Mouse (Mus musculus): Measurements from ENCODE around the gene Mnd1.

Gene Mnd1

DNA sequence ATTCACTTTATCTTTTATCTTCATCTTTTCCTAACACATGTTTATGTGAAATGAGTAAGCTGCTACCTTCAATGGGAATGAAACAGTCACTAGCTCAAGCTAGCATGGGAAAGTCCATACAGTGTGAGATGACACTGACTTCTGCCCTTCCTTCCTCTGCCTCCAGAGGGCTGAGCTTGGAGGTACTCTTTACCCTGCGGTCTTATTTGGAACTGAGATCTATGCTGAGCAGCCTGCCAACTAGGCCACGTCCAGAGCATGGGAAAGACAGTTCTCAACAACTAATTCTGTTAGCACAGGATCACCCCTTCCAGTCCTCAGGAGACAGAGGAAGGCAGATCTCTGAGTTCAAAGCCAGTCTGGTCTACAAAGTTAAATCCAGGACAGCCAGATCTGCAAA lies 64.6 kb downstream of the Mnd1 start:
- no peak for DNase-seq (ENCODE audit: low spot score)

DNA sequence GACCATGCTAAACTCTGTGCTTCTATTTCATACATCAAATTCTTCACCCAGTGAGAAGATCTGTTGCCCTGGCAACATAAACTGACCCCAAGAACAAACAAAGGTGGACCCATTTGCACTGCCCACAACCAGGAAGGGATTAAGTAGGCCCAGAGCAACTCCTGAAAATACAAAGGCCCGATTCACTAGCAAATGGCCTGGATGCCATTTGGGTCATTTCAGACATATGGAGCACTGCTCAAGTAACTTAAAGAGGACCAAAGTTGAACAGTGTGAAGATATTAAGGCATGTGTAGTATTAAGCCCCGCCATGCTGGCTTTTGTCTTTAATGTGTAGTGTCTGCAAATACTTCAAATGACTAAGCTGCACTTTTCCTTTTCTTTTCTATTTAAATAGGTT lies 68.7 kb downstream of the Mnd1 start:
- no peak for DNase-seq (ENCODE audit: low spot score)

DNA sequence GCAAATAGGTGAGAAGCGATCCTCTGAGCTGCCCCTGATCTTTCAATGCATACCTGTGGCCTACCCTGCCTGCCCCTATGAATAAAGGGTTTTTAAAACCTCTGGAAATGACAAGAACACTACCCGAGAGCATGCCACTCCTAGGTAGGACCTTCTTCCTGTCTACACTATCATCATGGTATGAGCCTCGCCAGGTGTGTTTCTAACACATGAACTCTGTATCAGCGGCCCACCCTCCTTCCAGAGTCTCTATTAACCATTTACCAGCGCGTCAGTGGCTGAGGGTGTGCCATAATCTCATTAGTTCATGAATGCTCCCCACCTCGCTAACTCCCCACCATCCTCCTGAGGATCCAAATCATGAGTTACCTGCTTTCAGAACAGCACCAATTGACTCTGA lies 69.2 kb downstream of the Mnd1 start:
- DNase-seq (ENCODE audit: low spot score): no peak

DNA sequence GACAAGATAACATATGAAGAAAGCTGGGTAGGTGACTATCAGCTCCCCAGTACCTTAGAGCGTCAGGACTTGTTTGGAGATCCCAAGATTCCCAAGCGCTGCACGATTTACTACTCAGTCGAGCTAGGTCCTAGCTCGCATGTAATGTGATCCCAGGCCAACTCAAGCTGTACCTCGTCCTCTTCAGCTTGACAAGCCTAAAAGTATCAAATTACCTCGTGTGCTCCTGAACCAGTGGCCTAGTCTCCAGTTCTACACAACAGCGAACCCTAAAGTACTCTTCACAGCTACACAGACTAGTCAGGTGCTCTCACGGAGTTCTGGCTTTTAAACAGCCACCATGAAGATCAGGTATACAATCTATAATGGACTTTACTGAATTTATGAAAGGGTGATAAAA lies 70.2 kb downstream of the Mnd1 start:
- DNase-seq (ENCODE audit: low spot score): no peak

DNA sequence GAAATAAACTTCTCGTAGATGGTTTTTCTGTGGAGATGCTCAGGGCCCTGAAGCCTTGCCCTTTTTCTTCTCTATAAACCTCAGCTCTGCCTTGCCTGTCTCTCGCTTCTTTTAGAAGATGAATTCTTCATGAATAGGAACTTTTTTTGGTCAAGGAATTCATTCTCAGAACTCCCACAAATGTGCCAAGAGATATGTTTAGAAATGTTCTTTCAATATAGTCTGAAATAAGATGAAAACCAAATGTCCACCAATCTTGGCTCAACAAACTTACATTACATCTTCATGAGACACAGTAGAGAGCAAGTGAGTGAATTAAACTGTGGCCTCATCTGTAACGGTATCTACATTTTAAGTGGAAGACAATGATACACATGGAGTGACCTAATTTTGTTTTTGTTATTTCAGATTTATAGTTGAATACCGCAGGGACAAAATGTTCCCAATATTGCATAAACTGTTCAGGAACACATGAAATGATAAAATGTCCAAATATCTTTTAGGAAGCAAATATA lies 74.3 kb downstream of the Mnd1 start:
- DNase-seq (ENCODE audit: low spot score): no peak

DNA sequence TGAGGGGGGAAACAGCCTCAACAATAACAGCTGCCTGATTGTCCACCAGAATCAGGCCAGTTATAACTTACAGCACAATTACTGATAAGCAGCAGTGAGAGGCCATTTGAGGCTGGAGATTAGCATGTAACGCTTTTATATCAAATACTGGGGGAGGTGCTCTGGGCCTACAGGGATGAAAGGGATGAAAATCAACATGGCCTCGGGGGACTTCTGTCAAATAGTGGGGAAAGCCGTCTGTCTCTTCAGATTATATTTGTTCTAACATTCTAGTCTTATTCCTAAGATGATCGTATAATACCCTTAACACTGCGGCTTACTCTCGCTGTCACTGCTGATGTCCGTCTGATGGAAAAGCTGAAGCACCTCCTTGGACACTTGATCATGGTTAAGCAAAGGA lies 75.5 kb downstream of the Mnd1 start:
- no peak for DNase-seq (ENCODE audit: low spot score)

DNA sequence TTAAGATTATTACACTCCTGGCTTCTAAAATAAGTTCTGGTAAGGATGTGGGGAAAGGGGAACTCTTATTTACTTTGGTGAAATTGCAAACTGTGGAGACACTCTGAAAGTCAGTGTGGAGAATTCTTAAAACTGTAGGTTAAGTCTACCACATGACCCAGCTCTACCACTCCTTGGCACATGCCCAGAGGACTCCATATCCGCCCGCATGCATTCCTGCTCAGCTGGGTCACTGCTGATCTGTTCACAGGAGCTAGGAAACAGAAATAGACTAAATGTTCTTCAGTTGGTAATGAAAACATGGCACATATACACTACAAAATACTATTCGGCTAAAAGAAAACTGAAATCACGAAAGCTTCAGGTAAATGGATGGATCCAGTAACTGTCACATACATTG lies 78.1 kb downstream of the Mnd1 start:
- DNase-seq (ENCODE audit: low spot score): no peak

DNA sequence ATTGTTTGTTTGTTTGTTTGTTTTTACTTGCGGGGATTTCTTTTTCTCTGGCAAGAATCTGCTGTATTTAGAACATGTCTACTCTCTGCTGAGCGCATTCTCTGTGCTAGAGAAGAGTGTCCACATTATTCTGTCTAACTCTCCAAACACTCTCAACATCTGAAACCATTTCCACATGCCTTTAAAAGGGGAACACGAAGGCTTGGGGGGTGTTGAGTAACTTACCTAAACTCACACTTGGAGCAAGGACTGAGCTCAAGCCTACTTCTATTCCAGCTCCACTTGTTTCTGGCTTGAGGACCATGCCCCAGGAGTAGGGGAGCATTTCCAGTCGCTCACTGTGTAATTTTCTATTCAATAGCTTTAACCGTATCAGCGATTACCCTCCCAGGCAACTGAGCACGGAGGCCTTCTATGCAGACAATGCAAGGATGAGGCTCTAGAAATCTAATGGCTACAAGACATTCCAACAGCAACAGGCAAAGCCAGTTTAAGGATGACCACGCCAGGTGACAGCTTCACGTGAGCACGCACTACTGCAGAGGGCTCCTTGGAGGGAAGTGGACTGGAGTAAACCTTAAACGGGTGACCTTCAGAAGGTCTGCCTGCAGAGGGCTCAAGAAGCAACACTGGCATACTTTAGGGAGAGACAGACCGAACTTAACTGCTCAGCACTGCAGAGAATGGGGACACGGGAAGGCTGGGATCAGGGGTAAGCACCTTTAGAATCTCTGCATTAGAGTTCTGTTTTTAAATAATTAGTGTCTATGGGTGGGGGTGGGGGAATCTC lies 78.8 kb downstream of the Mnd1 start:
- DNase-seq (ENCODE audit: low spot score): no peak

DNA sequence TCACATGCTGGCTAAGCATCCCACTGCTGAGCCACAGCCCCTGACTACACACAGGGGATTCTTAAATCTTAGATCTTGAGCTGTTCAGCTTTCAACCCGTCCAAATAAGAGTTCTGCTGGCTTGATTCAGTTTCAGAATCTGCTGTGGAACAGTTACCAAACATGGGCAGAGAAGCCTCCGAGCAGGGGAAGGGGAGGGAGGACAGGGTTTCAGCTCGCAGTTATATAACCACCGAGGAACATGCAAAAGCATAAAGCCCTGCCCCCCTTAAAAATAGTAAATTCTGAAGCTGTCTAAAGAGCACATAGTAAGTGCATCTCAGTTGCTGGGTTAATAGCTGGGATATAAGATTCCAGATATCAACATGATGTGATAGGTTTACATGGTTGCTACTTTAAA lies 80.1 kb downstream of the Mnd1 start:
- DNase-seq (ENCODE audit: low spot score): no peak

DNA sequence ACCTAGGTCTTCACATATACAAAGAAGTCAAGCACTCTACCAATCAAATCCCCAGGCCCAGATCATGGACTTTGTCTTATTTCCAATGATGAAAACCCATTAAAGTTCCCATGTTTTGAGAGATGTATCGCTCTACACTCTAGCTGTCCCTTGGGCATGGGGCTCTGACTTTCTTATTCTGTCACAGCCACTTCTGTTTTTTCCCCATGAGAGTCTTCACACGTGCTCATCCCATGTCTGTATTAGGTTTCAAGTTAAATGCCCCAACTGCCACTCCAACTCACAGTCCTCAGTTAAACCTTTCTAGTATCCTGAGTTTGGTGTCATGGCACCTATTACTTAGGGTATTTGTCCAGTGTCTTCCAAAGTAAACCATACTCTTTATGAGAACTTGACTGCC lies 80.8 kb downstream of the Mnd1 start:
- no peak for DNase-seq (ENCODE audit: low spot score)

DNA sequence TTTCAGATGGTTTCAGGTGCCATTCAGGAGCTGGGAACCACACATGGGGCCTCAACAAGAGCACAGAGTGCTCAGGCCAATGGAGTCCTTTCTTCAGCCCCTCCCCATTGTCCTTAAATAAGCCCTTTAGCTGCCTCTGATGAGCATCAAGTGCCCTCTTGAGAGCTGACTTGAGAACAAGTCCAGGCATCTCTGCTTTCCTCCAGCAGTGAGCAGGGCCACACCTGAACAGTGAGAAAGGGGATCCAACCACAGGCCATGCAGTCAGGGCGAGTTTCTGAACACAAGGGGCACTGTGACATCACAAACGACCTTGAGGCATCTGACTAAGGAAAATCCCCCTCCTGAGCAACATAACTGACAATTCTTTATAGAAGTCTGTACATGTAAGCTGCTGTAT lies 83.9 kb downstream of the Mnd1 start:
- DNase-seq (ENCODE audit: low spot score): no peak

DNA sequence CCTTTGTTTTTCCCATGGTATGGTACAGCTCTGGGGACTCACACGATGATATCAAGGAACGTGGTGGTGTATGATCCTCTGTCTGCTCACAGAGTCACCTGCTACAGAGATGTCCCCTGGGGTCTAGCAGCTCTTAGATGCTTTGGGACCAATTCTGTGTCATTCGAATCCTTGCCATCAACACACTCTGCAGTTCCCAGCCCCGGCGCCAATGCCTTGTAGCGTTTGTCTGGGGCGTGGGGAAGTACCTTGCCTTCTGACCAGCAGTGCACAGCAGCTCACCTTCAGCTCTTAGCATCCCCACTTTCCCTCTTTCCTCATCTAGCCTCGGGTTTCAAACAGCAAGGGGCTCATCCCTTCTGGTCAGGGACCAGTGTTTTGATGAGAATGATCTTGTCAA lies 84.8 kb downstream of the Mnd1 start:
- no peak for DNase-seq (ENCODE audit: low spot score)

DNA sequence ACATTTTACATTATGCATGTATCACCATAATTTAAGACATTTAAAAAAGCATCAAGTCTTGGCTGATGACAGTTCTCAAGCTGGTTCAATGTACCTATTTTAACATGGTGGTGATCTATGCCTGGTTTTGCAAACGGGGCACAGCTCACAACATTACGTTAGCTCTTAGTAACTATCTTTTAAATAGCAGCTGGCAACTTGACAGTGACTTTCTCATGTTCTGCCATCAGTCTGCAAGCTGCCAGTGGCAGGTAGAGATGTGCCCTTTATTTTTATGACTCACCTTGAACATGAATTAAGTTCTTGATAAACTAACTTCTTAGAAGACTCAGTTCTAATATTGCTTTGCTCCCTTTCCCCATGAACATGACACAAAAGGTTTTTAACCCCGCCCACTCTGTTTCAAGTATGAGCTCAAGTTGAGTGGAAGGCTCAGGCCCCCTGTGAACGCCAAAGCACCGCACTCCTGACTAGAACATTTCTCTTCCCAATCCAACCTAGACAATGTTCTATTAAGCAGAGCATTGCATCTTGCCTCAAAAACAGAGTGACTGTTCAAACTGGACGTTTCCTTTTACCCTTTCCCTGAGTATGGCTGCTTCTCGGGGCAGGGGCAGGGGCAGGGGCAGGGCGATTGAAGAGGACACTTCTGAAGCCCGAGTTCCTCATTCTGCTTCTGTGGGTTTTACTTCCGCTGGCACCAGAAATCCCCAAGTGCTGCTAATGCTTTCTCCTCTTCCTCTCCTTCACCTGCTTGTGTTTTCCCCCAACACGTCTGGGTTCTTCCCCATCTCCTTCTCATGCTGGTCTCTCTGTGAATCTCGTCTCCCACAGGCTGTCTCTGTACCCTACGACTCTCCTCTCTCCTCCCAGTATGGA lies 86.5 kb downstream of the Mnd1 start:
- no peak for DNase-seq (ENCODE audit: low spot score)

DNA sequence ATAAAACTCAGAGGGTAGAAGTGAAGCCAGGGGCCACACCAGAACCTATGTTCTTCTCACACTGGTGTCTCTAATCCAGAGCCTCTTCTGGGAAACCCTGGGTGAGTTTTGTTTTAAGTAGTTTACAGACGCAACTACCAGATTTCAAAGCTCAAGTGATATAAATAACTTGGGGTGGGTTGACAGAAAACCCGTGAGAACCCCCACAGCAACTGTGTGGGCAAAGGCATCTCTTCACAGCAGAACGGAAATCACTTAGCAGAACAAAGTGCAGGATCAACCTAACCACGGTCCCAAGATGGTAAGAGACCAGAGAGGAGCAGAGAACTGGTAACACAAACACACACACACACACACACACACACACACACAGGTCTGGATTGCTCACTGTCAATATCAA lies 89.8 kb downstream of the Mnd1 start:
- no peak for DNase-seq (ENCODE audit: low spot score)

DNA sequence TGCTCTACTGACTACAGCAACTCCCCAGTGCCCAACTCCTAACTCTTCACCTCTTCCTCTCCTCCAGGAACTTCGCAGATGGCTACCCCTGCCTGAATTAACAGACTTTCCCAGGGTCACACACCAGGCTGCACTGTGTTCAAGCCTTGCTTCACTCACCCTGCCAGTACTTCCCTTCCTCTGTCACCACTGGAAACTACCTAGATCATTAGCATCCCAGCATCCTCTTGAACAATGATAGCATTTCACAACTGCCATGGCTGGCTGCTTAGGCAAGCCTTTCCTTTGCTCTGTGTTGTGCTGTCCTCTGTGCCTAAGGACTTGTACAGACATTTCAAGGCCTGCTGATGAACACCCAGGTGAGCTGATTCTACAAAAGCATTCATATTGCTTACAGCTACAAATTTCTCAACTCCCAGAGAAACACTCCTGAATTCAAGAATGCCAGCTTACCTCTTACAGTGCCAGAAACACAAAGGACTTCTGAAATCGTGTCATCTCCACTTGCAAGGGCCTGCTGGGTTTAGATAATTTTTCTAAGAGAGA lies 92.1 kb downstream of the Mnd1 start:
- no peak for DNase-seq (ENCODE audit: low spot score)

DNA sequence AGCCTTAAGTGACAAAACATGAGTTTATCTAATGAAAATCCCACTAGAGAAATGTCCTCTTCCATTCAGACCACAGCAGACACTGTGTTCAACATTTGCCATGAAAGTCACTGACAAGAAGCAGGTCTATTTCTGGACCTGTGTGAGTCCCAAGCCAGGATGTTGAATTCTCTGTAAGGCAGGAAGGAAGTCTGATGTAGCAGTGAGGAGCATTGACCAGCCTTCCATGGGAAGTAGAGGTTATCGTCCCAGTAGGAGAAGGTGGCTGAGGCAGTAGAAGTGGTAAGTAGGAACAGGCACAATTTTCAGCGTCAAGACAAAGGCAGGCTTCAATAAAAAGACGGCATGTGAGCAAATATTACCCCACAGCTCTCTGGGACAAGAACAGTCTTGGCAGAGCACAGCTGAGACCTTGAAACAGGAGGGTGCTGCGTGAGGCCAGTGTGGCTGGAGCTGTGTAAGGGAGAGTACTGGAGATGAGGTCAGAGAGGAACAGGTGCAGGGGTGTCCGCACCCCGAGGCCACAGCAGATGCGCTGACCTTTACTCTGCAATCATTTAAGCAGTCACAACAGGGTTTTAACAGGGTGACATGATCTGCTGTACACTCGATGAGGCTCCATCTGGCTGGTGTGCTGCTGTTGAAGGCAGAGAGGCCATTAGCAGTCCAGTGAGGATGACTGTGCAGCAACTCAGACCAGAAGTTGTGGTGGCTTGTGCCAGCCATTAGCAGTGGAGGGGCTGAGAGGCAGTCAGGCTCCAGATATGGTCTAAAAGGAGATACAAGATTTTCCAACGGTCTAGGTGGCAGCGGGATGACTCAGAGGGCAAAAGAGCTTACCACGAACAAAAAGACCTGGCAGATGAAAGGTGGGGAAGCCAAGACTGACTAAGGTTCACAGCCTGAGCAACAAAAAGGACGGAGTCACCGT lies 93.8 kb downstream of the Mnd1 start:
- DNase-seq (ENCODE audit: low spot score): no peak

DNA sequence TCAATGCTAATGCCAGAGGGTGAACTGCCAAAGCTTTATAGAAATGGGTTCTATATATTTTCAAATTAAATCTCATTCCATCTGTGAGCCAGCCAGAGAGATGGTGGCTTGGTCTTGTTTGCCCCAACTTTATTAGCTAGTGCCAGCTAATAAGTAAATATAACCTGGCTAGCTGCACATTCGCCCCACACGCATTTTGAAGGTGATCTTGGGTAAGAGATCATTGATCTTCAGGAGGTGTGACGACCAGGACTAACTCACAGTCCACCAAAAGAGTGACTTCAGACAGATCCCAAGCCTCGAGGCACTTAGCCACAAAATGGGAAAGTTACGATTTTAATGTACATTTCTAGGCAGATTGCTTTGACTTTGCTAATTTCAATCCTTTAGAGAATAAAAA lies 94.6 kb downstream of the Mnd1 start:
- no peak for DNase-seq (ENCODE audit: low spot score)

DNA sequence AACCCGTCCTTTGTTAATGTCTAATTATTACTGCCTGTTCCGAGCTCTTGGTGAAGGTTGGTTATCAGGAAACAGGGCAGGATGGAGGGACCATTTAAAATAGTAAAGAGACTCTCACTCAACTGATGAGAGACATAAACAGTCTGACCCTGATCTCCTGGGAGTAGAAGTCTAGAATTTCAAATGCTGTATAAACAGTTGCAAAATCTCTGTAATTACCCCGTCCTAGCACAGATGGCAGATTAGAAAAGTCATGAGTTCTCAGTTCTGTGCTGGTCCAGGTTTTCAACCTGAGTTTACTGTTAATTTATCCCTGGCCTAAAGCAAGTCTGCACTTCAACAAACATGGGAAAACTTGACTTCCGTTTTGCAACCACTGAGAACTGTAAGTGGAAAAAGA lies 95.5 kb downstream of the Mnd1 start:
- DNase-seq (ENCODE audit: low spot score): no peak

DNA sequence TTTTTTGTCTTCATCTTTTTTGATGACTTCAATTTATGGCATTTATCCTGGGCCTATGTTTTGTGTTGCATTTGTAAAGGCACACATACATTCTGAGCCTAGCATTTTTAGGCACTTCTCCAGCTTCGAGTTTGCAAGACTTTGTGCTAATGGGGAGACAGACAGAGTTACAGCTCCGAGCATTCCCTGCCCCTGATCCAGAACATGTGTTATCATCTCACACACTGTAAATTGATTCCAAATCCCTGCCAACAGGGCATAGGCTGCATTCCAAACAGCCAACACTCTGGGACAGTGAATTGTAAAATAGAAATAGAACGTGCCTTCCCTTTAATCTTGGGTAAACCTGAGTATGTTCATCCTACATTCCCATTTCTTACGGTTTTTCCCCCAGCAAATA lies 95.9 kb downstream of the Mnd1 start:
- no peak for DNase-seq (ENCODE audit: low spot score)

DNA sequence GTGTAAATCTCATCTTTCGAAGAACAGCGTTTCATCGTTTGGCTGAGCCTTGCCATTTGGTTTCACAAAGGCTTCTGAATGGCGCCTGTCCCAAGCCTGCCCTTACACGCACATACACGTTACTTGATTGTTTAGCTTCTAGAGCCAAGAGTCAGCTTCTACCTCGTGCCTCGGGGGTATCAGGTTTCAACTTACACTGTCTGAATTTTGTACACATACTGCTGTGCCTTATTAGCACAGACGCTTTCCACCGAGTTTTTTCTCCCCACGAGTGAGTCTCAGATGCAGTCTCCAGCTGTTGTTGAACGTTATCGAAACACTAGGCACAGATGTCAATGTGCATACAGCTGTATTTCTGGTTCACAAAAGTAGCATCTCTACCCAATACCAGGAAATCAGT lies 96.3 kb downstream of the Mnd1 start:
- DNase-seq (ENCODE audit: low spot score): no peak

DNA sequence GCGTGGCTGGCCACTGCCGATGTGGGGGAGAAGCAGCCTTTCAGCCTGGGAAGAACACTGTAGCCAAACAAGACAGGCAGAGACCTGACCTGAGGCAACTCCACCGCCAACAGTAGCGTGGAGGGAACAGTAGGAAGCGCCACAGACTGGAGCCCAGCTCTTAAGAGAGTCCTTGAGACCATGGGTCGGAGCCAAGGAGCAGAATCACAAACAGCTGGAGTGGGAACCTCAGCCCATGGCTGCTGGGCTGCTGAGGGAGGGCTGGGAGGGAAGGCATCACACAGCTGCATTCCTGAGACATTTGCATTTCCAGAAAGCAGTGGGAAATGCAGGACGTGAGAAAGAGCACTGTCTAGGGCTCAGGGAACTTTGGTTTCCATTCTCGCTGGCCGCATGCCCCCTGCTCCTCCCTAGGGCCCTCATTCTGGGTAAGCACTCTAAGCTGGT lies 106.8 kb downstream of the Mnd1 start:
- peak; percentile 16 for DNase-seq (ENCODE audit: low spot score)

DNA sequence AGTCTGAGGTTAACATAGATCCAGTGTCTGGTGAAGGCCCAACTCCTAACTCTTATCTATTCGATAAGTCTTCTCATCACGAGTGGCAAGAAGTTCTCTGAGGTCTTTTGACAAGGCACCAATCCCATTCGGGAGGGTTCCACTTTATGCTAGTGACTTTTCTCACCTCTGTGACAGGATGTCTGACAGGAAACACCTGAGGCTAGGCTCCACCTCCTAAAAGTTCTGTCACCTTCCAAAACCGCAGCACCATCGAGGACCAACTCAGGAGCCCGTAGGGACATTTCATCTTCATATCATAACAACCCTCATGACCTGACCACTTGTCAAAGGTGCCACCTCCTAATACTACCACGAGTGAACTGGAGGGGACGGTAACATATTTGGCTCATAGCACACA lies 109.4 kb downstream of the Mnd1 start:
- DNase-seq (ENCODE audit: low spot score): no peak
